Mouse (Mus musculus) CH12.LX (cell line): Measurements from ENCODE around the gene Diras2.

Experiments
- CHD2 ChIP-seq: IDR thresholded peaks from 2 replicates; pipeline ENCODE4 v1.6.1; 2011; ENCODE audit warnings: low read length, improper control_type of control experiment
- CTCF ChIP-seq, 2 experiments: IDR thresholded peaks in 1 of 2; conservative IDR thresholded peaks in 1 of 2; 2 replicates each; pipeline ENCODE4 v1.5.1; 2011 to 2012; ENCODE audit warnings: low read depth in 2 of 2, low read length in 2 of 2, improper control_type of control experiment in 1 of 2, inconsistent platforms in 1 of 2, mild to moderate bottlenecking in 1 of 2, moderate library complexity in 1 of 2
- EP300 ChIP-seq: IDR thresholded peaks from 2 replicates; pipeline ENCODE4 v1.6.1; 2011; ENCODE audit warnings: low read length, improper control_type of control experiment
- ETS1 ChIP-seq: conservative IDR thresholded peaks from 2 replicates; pipeline ENCODE4 v1.6.1; 2012; ENCODE audit warnings: low read depth, mild to moderate bottlenecking, inconsistent platforms, low read length, improper control_type of control experiment, moderate library complexity
- KAT2A ChIP-seq: IDR thresholded peaks from 2 replicates; pipeline ENCODE4 v1.6.1; 2012; ENCODE audit warnings: low read length, improper control_type of control experiment, inconsistent platforms; ENCODE audit not compliant: insufficient replicate concordance
- MXI1 ChIP-seq: IDR thresholded peaks from 2 replicates; pipeline ENCODE4 v1.6.1; 2011; ENCODE audit warnings: mild to moderate bottlenecking, low read depth, low read length, improper control_type of control experiment
- NRF1 ChIP-seq: IDR thresholded peaks from 2 replicates; pipeline ENCODE4 v1.6.1; 2014; ENCODE audit warnings: low read depth, mild to moderate bottlenecking, inconsistent platforms, low read length, improper control_type of control experiment, moderate library complexity
- POLR2A ChIP-seq: IDR thresholded peaks from 2 replicates; pipeline ENCODE4 v1.6.1; 2011; ENCODE audit warnings: low read depth, mild to moderate bottlenecking, improper control_type of control experiment, low read length
- TCF12 ChIP-seq: IDR thresholded peaks from 2 replicates; pipeline ENCODE4 v1.6.1; 2014; ENCODE audit warnings: low read depth, mild to moderate bottlenecking, inconsistent platforms, low read length, improper control_type of control experiment
- USF2 ChIP-seq: conservative IDR thresholded peaks from 2 replicates; pipeline ENCODE4 v1.6.1; 2011; ENCODE audit warnings: low read depth, low read length, improper control_type of control experiment
- ZC3H11A ChIP-seq: IDR thresholded peaks from 2 replicates; pipeline ENCODE4 v1.6.1; 2012; ENCODE audit warnings: low read depth, mild to moderate bottlenecking, inconsistent platforms, low read length, improper control_type of control experiment

- TF ChIP-seq ETS1 (peak; percentile 10; the same call in 1 of the 2 replicates), POLR2A (no peak), CTCF (conservative IDR thresholded peaks at IDR 0.05 in 1 of 2, IDR thresholded peaks at IDR 0.05 in 1 of 2; ENCODE audit: low read depth in 2 of 2, low read length in 2 of 2) (no peak), KAT2A (no peak), ZC3H11A (no peak), USF2 (no peak), MXI1 (no peak), TCF12 (peak; percentile 80), CHD2 (no peak), EP300 (peak; percentile 29; the same call in 1 of the 2 replicates), NRF1 (no peak)
Observed at GRCm38 (mm10) chr13:52566777-52567176, 35.7 kb upstream of the Diras2 start.
